Mouse (Mus musculus): ENCODE measurements around the gene Polr2l. TPM values are rescaled to one million over a fixed set of nuclear protein-coding genes. Genes with fewer than 3 reads are reported as not detected.

The Polr2l gene
- polyA plus RNA-seq, 1 experiment from 2014 or later: 85.9 TPM

DNA sequence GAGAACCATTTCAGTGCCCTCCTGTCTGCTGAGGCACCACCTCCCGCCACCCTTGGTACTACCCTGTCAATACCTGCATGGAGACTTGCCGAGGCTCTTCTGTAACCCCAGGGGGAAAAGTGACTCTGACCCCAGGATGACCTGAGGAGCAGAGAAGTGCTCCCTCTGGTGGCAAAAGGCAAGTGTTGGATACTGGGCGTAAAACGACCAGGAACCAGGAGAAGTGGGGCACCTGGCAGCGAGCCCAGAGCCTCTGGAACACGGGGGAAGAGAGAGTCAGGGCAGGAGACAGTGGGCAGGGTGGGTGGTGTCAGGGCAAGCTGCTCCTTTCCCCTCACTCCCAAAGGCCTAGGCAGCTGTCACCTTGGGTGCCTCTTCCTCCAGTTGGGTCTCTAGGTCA lies 34.3 kb downstream of the Polr2l start:
- no peak overlapping the region for H3K4me3 ChIP-seq
- H3K9me3 ChIP-seq: no peaks in the 10 kb centered on the region
- peaks cover 43% of the 10 kb centered on the region for H3K4me1 ChIP-seq (replicated peaks)
- H3K27ac ChIP-seq (replicated peaks): no peak overlapping the region
- H3K9ac ChIP-seq: no peak overlapping the region
- no peaks in the 10 kb centered on the region for H3K36me3 ChIP-seq
- no peak overlapping the region for H3K4me2 ChIP-seq
- H3K27me3 ChIP-seq: no peaks in the 10 kb centered on the region
- no peak for ATAC-seq (ENCODE audit: low FRiP score, low read depth)
- 31% methylated on average over 6 of the region's 6 CpGs for WGBS

GRCm38 (mm10) chr7:141439811-141440210 lies 35.1 kb downstream of the Polr2l start:
- no peak for ATAC-seq (ENCODE audit: low FRiP score, low read depth)
- H3K9ac ChIP-seq: no peak overlapping the region
- 94% methylated on average over 11 of the region's 11 CpGs for WGBS
- no peaks in the 10 kb centered on the region for H3K9me3 ChIP-seq
- H3K4me1 ChIP-seq (replicated peaks): peaks cover 51% of the 10 kb centered on the region
- H3K36me3 ChIP-seq: no peaks in the 10 kb centered on the region
- no peak overlapping the region for H3K4me3 ChIP-seq
- H3K27ac ChIP-seq (replicated peaks): no peak overlapping the region
- H3K27me3 ChIP-seq: no peaks in the 10 kb centered on the region
- H3K4me2 ChIP-seq: no peak overlapping the region

DNA sequence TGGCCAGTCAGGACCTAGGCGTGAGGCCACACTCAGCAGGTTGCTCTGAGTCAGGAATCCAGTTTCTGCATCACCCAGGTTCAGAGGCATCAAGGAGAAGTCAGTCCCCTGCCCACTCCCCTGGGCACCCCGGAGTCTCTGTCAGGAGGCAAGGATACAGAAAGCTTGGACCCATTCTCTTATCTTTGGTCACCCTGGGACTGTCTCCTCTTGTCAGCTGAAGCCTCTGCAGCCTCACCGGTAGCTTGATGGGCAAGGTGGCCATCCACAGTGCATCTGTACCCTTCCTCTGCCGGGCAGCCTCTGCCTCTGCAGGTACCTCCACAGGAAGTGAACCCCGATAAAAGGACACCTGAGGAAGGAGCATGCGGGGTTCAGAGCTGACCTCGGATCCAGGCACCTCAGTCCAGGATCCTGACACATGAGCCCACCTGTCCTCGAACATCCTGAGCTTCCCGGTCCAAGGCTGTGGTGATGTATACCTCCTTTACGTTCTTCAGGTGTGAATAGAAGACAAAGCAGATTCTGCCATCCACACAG lies 35.7 kb downstream of the Polr2l start:
- Histone ChIP-seq H3K4me1 (replicated peaks) (peaks cover 57% of the 10 kb centered on the region), H3K9ac (no peak overlapping the region), H3K4me3 (no peak overlapping the region), H3K4me2 (no peak overlapping the region), H3K9me3 (no peaks in the 10 kb centered on the region), H3K27me3 (no peaks in the 10 kb centered on the region), H3K36me3 (no peaks in the 10 kb centered on the region), H3K27ac (replicated peaks) (no peak overlapping the region)
- no peak for ATAC-seq (ENCODE audit: low FRiP score, low read depth)
- 95% methylated on average over 10 of the region's 10 CpGs for WGBS

DNA sequence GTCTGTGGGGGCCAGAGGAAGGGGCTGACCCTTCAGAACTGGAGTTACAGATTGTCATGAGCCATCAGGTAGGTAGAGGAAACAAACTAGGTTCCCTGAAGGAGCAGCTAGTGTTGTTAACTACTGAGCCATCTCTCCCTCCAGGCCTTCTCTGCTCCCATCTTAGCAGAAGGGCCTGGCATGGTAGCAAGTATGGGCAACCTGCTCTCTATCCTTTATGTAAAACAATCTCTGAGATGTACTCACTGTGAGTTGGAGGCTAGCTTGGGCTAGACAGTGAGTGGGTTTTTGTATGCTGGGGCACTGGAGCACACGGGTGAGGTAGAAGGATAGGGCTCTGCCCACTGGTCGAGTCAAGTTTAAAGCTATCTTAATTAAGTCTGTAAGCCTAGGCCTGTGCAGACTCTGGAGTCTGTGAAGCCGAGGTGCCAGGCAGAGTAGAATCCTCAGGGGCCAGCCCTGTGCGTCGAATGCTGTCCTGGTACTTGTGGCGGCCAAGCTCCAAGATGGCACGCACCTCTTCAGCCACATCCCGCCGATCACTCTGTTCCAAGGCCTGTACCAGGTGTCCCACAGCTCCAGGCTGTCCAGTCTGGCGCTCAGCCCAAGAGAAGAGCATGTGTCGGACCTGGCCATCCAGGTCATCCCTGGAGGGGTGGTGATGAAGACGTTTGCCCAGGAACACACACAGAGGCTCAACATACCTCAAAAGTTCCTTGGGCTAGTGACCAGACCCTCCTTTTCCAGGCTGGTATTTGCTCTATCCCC lies 36.5 kb downstream of the Polr2l start:
- H3K27ac ChIP-seq (replicated peaks): peak overlapping the region; percentile 80; the same call in 1 of the 2 replicates
- H3K27me3 ChIP-seq: no peaks in the 10 kb centered on the region
- no peaks in the 10 kb centered on the region for H3K9me3 ChIP-seq
- 94% methylated on average over 12 of the region's 12 CpGs for whole genome bisulfite sequencing
- H3K4me1 ChIP-seq (replicated peaks): peaks cover 57% of the 10 kb centered on the region
- ATAC-seq (ENCODE audit: low FRiP score, low read depth): no peak
- peak overlapping the region; percentile 61; the same call in 1 of the 2 replicates for H3K9ac ChIP-seq
- peak overlapping the region; percentile 54; the same call in 1 of the 2 replicates for H3K4me3 ChIP-seq
- no peaks in the 10 kb centered on the region for H3K36me3 ChIP-seq
- H3K4me2 ChIP-seq: peak overlapping the region; percentile 84; the same call in 1 of the 2 replicates

GRCm38 (mm10) chr7:141437178-141438120 lies 37.5 kb downstream of the Polr2l start, which contains the start of gene Slc25a22:
TSS of gene Slc25a22 (minus strand) at chr7:141437892.
- peaks cover 57% of the 10 kb centered on the region for H3K4me1 ChIP-seq (replicated peaks)
- peak within 1 kb of the TSS; percentile 61 for H3K9ac ChIP-seq
- WGBS: 5% methylated on average over 53 of the region's 53 CpGs
- ATAC-seq (ENCODE audit: low FRiP score, low read depth): peak; percentile 80
- H3K27ac ChIP-seq (replicated peaks): peak within 1 kb of the TSS; percentile 80
- peak within 1 kb of the TSS; percentile 84 for H3K4me2 ChIP-seq
- H3K9me3 ChIP-seq: no peaks in the 10 kb centered on the region
- H3K36me3 ChIP-seq: peaks cover 7% of the 10 kb centered on the region; the same call in 1 of the 2 replicates
- H3K27me3 ChIP-seq: no peaks in the 10 kb centered on the region
- H3K4me3 ChIP-seq: peak within 1 kb of the TSS; percentile 54

- H3K27ac ChIP-seq (replicated peaks): peak overlapping the region; percentile 80; the same call in 1 of the 2 replicates
- H3K9ac ChIP-seq: peak overlapping the region; percentile 61; the same call in 1 of the 2 replicates
- no peaks in the 10 kb centered on the region for H3K27me3 ChIP-seq
- WGBS: 38% methylated on average over 2 of the region's 2 CpGs
- H3K4me3 ChIP-seq: peak overlapping the region; percentile 54
- ATAC-seq (ENCODE audit: low FRiP score, low read depth): no peak
- peak overlapping the region; percentile 84 for H3K4me2 ChIP-seq
- peaks cover 16% of the 10 kb centered on the region for H3K36me3 ChIP-seq
- peaks cover 63% of the 10 kb centered on the region for H3K4me1 ChIP-seq (replicated peaks)
- H3K9me3 ChIP-seq: no peaks in the 10 kb centered on the region
Observed at GRCm38 (mm10) chr7:141436523-141436892, 38.4 kb downstream of the Polr2l start.

GRCm38 (mm10) chr7:141435856-141436522 lies 38.9 kb downstream of the Polr2l start:
- Histone ChIP-seq H3K4me2 (peak overlapping the region; percentile 84), H3K4me3 (peak overlapping the region; percentile 61), H3K27ac (replicated peaks) (no peak overlapping the region), H3K9ac (peak overlapping the region; percentile 68; the same call in 1 of the 2 replicates), H3K27me3 (no peaks in the 10 kb centered on the region), H3K9me3 (no peaks in the 10 kb centered on the region), H3K4me1 (replicated peaks) (peaks cover 63% of the 10 kb centered on the region), H3K36me3 (peaks cover 21% of the 10 kb centered on the region)
- WGBS: 70% methylated on average over 9 of the region's 9 CpGs
- no peak for ATAC-seq (ENCODE audit: low FRiP score, low read depth)

- WGBS: 4% methylated on average over 17 of the region's 17 CpGs
Observed at GRCm38 (mm10) chr7:141435129-141435855, 39.6 kb downstream of the Polr2l start.

GRCm38 (mm10) chr7:141434464-141434863 lies 40.5 kb downstream of the Polr2l start:
- Histone ChIP-seq H3K4me2 (peak overlapping the region; percentile 84), H3K27me3 (no peaks in the 10 kb centered on the region), H3K36me3 (peaks cover 30% of the 10 kb centered on the region), H3K9me3 (no peaks in the 10 kb centered on the region), H3K27ac (replicated peaks) (peak overlapping the region; percentile 84), H3K4me3 (peak overlapping the region; percentile 61), H3K4me1 (replicated peaks) (peaks cover 72% of the 10 kb centered on the region), H3K9ac (peak overlapping the region; percentile 68)
- 9% methylated on average over 8 of the region's 8 CpGs for WGBS
- peak; percentile 12; the same call in 1 of the 2 replicates for ATAC-seq (ENCODE audit: low FRiP score, low read depth)

More at GRCm38 (mm10) chr7:141435129-141435855, 39.6 kb downstream of the Polr2l start:
- Histone ChIP-seq H3K4me1 (replicated peaks) (peaks cover 64% of the 10 kb centered on the region), H3K9me3 (no peaks in the 10 kb centered on the region), H3K9ac (peak overlapping the region; percentile 68), H3K27me3 (no peaks in the 10 kb centered on the region), H3K27ac (replicated peaks) (peak overlapping the region; percentile 84), H3K4me3 (peak overlapping the region; percentile 61), H3K36me3 (peaks cover 28% of the 10 kb centered on the region), H3K4me2 (peak overlapping the region; percentile 84)
- peak; percentile 10; the same call in 1 of the 2 replicates for ATAC-seq (ENCODE audit: low FRiP score, low read depth)

DNA sequence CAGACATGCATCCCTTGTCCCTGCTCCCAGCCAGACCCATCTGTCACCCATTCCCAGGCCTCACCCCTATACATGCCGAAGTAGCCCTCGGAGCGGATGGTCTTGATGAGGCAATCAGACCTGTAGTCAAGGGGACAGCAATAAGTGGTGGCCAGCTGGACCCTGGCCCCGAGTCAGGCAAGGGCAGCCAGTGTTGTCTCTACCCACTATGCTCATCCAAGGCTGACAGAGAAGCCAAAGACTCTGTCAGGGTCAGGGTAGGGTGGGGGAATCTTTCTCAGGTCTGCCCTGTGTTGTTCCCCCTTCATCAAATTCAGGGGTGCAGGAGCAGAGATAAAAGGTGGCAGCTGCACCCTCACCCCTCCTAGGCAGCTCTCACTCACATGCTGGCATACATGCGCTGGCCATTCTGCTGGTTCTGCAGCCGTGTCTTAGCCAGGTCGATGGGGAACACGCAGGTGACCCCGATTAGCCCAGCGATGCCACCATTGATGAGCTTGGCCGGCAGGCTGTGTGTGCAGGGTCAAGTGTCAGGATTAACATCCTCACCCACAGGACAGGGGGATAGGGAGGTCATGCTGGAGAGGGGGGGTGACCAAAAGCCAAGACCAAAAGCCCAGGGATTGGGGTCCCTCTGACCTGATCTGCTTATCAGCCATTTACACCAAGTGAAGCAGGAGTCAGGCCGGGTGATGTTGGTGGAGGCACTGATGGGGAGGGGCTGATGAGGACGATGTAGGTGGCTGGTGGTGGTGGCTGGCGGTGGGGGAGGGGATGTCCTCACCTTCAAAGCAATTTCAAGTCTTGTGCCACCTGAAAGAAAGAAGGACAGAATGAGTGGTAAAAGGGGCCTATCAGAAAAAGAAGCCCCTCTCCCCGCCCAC lies 41.2 kb downstream of the Polr2l start:
- Histone ChIP-seq H3K36me3 (peaks cover 30% of the 10 kb centered on the region), H3K4me1 (replicated peaks) (peaks cover 76% of the 10 kb centered on the region), H3K9ac (peak overlapping the region; percentile 68), H3K4me2 (peak overlapping the region; percentile 84), H3K4me3 (peak overlapping the region; percentile 61), H3K27me3 (no peaks in the 10 kb centered on the region), H3K27ac (replicated peaks) (peak overlapping the region; percentile 84), H3K9me3 (no peaks in the 10 kb centered on the region)
- 75% methylated on average over 15 of the region's 15 CpGs for WGBS
- ATAC-seq (ENCODE audit: low FRiP score, low read depth): no peak

Measured in hindbrain, embryonic 15.5 days (tissue).